Mouse (Mus musculus): ENCODE results near the gene H2-Q10.

GRCm38 (mm10) chr17:35469842-35470751, at the start of gene H2-Q10:
- TF ChIP-seq MAX (IDR thresholded peaks at IDR 0.05) (no peak), CTCF (IDR thresholded peaks at IDR 0.05; ENCODE audit: control insufficient read depth, insufficient read depth, insufficient read length) (no peak), MYOG (IDR thresholded peaks at IDR 0.05; ENCODE audit: control insufficient read depth, extremely low read depth, insufficient read length) (no peak), USF1 (IDR thresholded peaks at IDR 0.05; ENCODE audit: low read depth) (no peak), CEBPB (IDR thresholded peaks at IDR 0.05; ENCODE audit: low read depth) (no peak), MYOD1 (IDR thresholded peaks at IDR 0.05; ENCODE audit: control insufficient read depth, insufficient read length, low read depth) (no peak)

Measured in C2C12 (cell line).